Mouse (Mus musculus) lung, postnatal 0 days (tissue): ENCODE measurements at regions not wholly inside any gene's neighbourhood (a gene's known extent, or its start where the extent isn't known, plus 50 kb on each side); places are given as distances from the start of the nearest gene placed in this dataset.
A peak's percentile ranks its signal among the peaks of the same experiment; 100 is the strongest.

Source experiments
- ATAC-seq: fragments of 200-750 bp; cut with Nextera tagmentation; 2 replicates; pipeline ENCODE4 v1.8.0; 2017; ENCODE audit warnings: moderate library complexity
- DNase-seq: peaks from one replicate; pipeline ENCODE4 v3.0.0-alpha.2; 2016; ENCODE audit warnings: low spot score
- H3K27ac ChIP-seq: fragments of 300-500 bp; sonication (generic); 2 replicates; pipeline ENCODE4 v1.5.1; 2014; ENCODE audit warnings: antibody characterized with exemption, mild to moderate bottlenecking, low read length, mixed read lengths
- H3K27me3 ChIP-seq: fragments of 300-500 bp; sonication (generic); replicated peaks from 2 replicates; pipeline ENCODE4 v1.6.1; 2014; ENCODE audit warnings: low read length, mixed read lengths; ENCODE audit not compliant: insufficient read depth
- H3K36me3 ChIP-seq: fragments of 300-500 bp; sonication (generic); 2 replicates; pipeline ENCODE4 v1.6.1; 2014; ENCODE audit warnings: low read length, mixed read lengths; ENCODE audit not compliant: insufficient read depth
- H3K4me1 ChIP-seq: fragments of 300-500 bp; sonication (generic); 2 replicates; pipeline ENCODE4 v1.6.1; 2014; ENCODE audit warnings: antibody characterized with exemption, low read depth, low read length, mixed read lengths; ENCODE audit not compliant: insufficient read depth
- H3K4me2 ChIP-seq: fragments of 300-500 bp; sonication (generic); replicated peaks from 2 replicates; pipeline ENCODE4 v1.6.1; 2014; ENCODE audit warnings: low read depth, mild to moderate bottlenecking, low read length, moderate library complexity, mixed read lengths
- H3K4me3 ChIP-seq: fragments of 300-500 bp; sonication (generic); 2 replicates; pipeline ENCODE4 v1.5.1; 2014; ENCODE audit warnings: low read depth, low read length
- H3K9ac ChIP-seq: fragments of 300-500 bp; sonication (generic); replicated peaks from 2 replicates; pipeline ENCODE4 v1.6.1; 2014; ENCODE audit warnings: low read depth, mild to moderate bottlenecking
- H3K9me3 ChIP-seq: fragments of 300-500 bp; sonication (generic); 2 replicates; pipeline ENCODE4 v1.6.1; 2016; ENCODE audit warnings: low read length, mixed read lengths
- CTCF ChIP-seq: IDR thresholded peaks from 2 replicates; pipeline ENCODE4 v1.5.1; 2016; ENCODE audit warnings: antibody characterized with exemption, mild to moderate bottlenecking
- EP300 ChIP-seq: IDR thresholded peaks from 2 replicates; pipeline ENCODE4 v1.6.1; 2016; ENCODE audit warnings: antibody characterized with exemption, mild to moderate bottlenecking, control low read depth
- WGBS: fragments of 180-500 bp; shearing (Covaris S2); extraction: QIAGEN DNeasy Blood & Tissue Kit; methylation state at CpG from one replicate; pipeline ENCODE4 v1.1.7; 2014; 5-methylcytosine and 5-hydroxymethylcytosine counted together

- Histone ChIP-seq H3K4me1 (no peaks in the 10 kb centered on the region), H3K27ac (no peak overlapping the region), H3K36me3 (no peaks in the 10 kb centered on the region), H3K27me3 (no peaks in the 10 kb centered on the region), H3K9me3 (no peaks in the 10 kb centered on the region), H3K9ac (no peak overlapping the region), H3K4me3 (no peak overlapping the region), H3K4me2 (no peak overlapping the region)
- ATAC-seq = peak; percentile 75
- WGBS = 11% methylated on average over 5 of the region's 5 CpGs
- peak; percentile 79 for DNase-seq
- TF ChIP-seq EP300 (no peak), CTCF (no peak)
Observed at GRCm38 (mm10) chr7:117139245-117139970, 241.4 kb upstream of the Xylt1 start.

- no peaks in the 10 kb centered on the region for H3K4me1 ChIP-seq
- no peaks in the 10 kb centered on the region for H3K27me3 ChIP-seq
- DNase-seq = no peak
- H3K4me3 ChIP-seq = no peak overlapping the region
- 40% methylated on average over 1 of the region's 1 CpGs for WGBS
- H3K9ac ChIP-seq = no peak overlapping the region
- H3K4me2 ChIP-seq = no peak overlapping the region
- H3K27ac ChIP-seq = no peak overlapping the region
- TF ChIP-seq EP300 (no peak), CTCF (no peak)
- H3K9me3 ChIP-seq = no peaks in the 10 kb centered on the region
- ATAC-seq = no peak
- no peaks in the 10 kb centered on the region for H3K36me3 ChIP-seq
Observed at GRCm38 (mm10) chr7:117139971-117140247, 240.9 kb upstream of the Xylt1 start.

GRCm38 (mm10) chr7:117146809-117147208, 234.0 kb upstream of the Xylt1 start:
- Histone ChIP-seq H3K9me3 (no peaks in the 10 kb centered on the region), H3K36me3 (no peaks in the 10 kb centered on the region), H3K9ac (no peak overlapping the region), H3K4me3 (no peak overlapping the region), H3K27ac (no peak overlapping the region), H3K27me3 (no peaks in the 10 kb centered on the region), H3K4me2 (no peak overlapping the region), H3K4me1 (no peaks in the 10 kb centered on the region)
- 91% methylated on average over 7 of the region's 7 CpGs for WGBS
- ATAC-seq (no peak), DNase-seq (no peak)
- TF ChIP-seq EP300 (no peak), CTCF (no peak)

- Histone ChIP-seq H3K4me3 (no peak overlapping the region), H3K9me3 (no peaks in the 10 kb centered on the region), H3K9ac (no peak overlapping the region), H3K4me2 (no peak overlapping the region), H3K36me3 (no peaks in the 10 kb centered on the region), H3K27me3 (no peaks in the 10 kb centered on the region), H3K27ac (no peak overlapping the region), H3K4me1 (no peaks in the 10 kb centered on the region)
- DNase-seq (no peak), ATAC-seq (no peak)
- TF ChIP-seq CTCF = no peak
- 47% methylated on average over 8 of the region's 8 CpGs for WGBS
Observed at GRCm38 (mm10) chr7:117150355-117150754, 230.4 kb upstream of the Xylt1 start.

- no peak for ATAC-seq
Observed at GRCm38 (mm10) chr7:117153826-117154550, 226.8 kb upstream of the Xylt1 start.

GRCm38 (mm10) chr7:117161193-117161908, 219.4 kb upstream of the Xylt1 start:
- Histone ChIP-seq H3K4me3 (no peak overlapping the region), H3K36me3 (no peaks in the 10 kb centered on the region), H3K4me1 (no peaks in the 10 kb centered on the region), H3K9ac (no peak overlapping the region), H3K4me2 (no peak overlapping the region), H3K9me3 (no peaks in the 10 kb centered on the region), H3K27me3 (no peaks in the 10 kb centered on the region), H3K27ac (no peak overlapping the region)
- 31% methylated on average over 3 of the region's 3 CpGs for WGBS
- no peak for DNase-seq
- no peak for TF ChIP-seq EP300
- TF ChIP-seq CTCF = no peak
- ATAC-seq = no peak

More at GRCm38 (mm10) chr7:117153826-117154550, 226.8 kb upstream of the Xylt1 start:
- Histone ChIP-seq H3K9ac (no peak overlapping the region), H3K4me2 (no peak overlapping the region), H3K27ac (no peak overlapping the region), H3K4me3 (no peak overlapping the region), H3K9me3 (no peaks in the 10 kb centered on the region), H3K27me3 (no peaks in the 10 kb centered on the region), H3K4me1 (no peaks in the 10 kb centered on the region), H3K36me3 (no peaks in the 10 kb centered on the region)
- DNase-seq = no peak
- TF ChIP-seq CTCF = no peak
- TF ChIP-seq EP300 = no peak
- whole genome bisulfite sequencing = 51% methylated on average over 5 of the region's 5 CpGs
